Mouse (Mus musculus) hindbrain, embryonic 11.5 days (tissue): ENCODE measurements around the gene Plac1. TPM values are rescaled to one million over a fixed set of nuclear protein-coding genes. Genes with fewer than 3 reads are reported as not detected.
A peak's percentile ranks its signal among the peaks of the same experiment; 100 is the strongest.
"Not testable (repeated sequence)": the region's sequence is repeated elsewhere in the genome, so short reads cannot be mapped to it uniquely, and the experiment has no call there.

Experiments used
- ATAC-seq: fragments of 200-750 bp; cut with Nextera tagmentation; 2 replicates; pipeline ENCODE4 v1.8.0; 2017; ENCODE audit warnings: mild to moderate bottlenecking, moderate TSS enrichment, moderate library complexity; ENCODE audit not compliant: low FRiP score
- DNase-seq: peaks from one replicate; pipeline ENCODE4 v3.0.0-alpha.2; 2015; ENCODE audit warnings: low spot score
- H3K27ac ChIP-seq: fragments of 300-500 bp; sonication (generic); 2 replicates; pipeline ENCODE4 v1.5.1; 2014; ENCODE audit warnings: mild to moderate bottlenecking, low read depth, low read length
- H3K27me3 ChIP-seq: fragments of 300-500 bp; sonication (generic); 2 replicates; pipeline ENCODE4 v1.6.1; 2014; ENCODE audit warnings: mild to moderate bottlenecking, low read length, moderate library complexity, mixed read lengths; ENCODE audit not compliant: control insufficient read depth, insufficient read depth
- H3K36me3 ChIP-seq: fragments of 300-500 bp; sonication (generic); 2 replicates; pipeline ENCODE4 v1.6.1; 2014; ENCODE audit warnings: mild to moderate bottlenecking, low read length, moderate library complexity, mixed read lengths; ENCODE audit not compliant: control insufficient read depth, insufficient read depth
- H3K4me1 ChIP-seq: fragments of 300-500 bp; sonication (generic); replicated peaks from 2 replicates; pipeline ENCODE4 v1.6.1; 2014; ENCODE audit warnings: low read length, mixed read lengths; ENCODE audit not compliant: control insufficient read depth, insufficient read depth
- H3K4me2 ChIP-seq: fragments of 300-500 bp; sonication (generic); replicated peaks from 2 replicates; pipeline ENCODE4 v1.6.1; 2014; ENCODE audit warnings: mild to moderate bottlenecking, low read depth, low read length
- H3K4me3 ChIP-seq: fragments of 300-500 bp; sonication (generic); 2 replicates; pipeline ENCODE4 v1.5.1; 2014; ENCODE audit warnings: low read depth, low read length
- H3K9ac ChIP-seq: fragments of 300-500 bp; sonication (generic); 2 replicates; pipeline ENCODE4 v1.6.1; 2014; ENCODE audit warnings: low read depth, low read length
- H3K9me3 ChIP-seq: fragments of 300-500 bp; sonication (generic); 2 replicates; pipeline ENCODE4 v1.6.1; 2016; ENCODE audit warnings: low read length; ENCODE audit not compliant: control insufficient read depth
- WGBS: fragments of 180-500 bp; shearing (Covaris S2); extraction: QIAGEN DNeasy Blood & Tissue Kit; methylation state at CpG from one replicate; pipeline ENCODE4 v1.1.7; 2014; 5-methylcytosine and 5-hydroxymethylcytosine counted together
- microRNA counts: library from miRNA; unstranded; fragments of <30 nt; microRNA quantifications from one replicate; lab custom pipeline; 2015
- polyA plus RNA-seq: library from polyadenylated mRNA; unstranded; fragments of >200 nt; fragmentation: Nextera tagmentation; extraction: Ambion mirVana; gene quantifications from 2 replicates; pipeline ENCODE4 v1.2.1, GENCODE M21; 2014

The Plac1 gene
- polyA plus RNA-seq, 1 experiment from 2014 or later = 1.4 TPM

DNA sequence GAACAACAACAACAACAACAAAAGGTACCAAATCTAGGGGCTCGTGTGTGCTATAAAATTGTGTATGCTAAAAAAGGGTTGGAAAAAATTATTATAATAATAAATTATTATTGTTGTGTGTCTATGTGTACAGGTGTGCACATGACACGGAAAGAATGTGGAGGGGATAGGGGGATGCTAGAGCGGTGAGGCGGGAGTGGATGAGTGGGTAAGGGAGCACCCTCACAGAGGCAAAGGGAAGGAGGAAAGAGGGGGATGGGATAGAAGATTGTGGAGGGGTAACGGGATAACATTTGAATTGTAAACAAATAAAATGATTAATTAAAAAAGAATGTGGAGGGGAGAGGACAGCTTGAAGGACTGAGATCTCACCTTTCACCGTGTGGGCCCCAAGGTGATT is 199.8 kb downstream of the Plac1 start:
- Histone ChIP-seq H3K9ac (no peak overlapping the region), H3K4me2 (no peak overlapping the region), H3K4me1 (no peaks in the 10 kb centered on the region), H3K27ac (no peak overlapping the region), H3K9me3 (no peaks in the 10 kb centered on the region), H3K27me3 (no peaks in the 10 kb centered on the region), H3K36me3 (no peaks in the 10 kb centered on the region), H3K4me3 (no peak overlapping the region)
- no peak for DNase-seq
- WGBS = 90% methylated on average over 6 of the region's 6 CpGs
- no peak for ATAC-seq

DNA sequence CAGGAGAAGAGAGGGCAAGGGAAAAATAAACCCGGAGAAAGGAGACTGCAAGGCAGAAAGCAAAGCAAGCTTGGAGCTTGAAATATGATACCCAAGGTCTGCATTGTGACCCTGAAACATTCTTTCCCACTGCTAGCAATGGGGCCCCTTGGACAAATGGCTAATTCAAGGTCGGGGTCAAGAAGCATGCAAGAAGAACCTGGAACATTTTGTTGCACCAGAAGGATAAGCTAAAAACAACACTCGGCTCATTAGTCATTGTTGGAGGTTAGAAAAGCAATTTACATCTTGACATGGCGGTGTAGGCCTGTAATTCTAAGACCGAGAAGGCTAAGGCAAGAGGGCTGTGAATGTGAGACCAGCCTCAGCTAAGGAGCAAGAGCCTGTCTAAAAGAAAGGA is 200.3 kb downstream of the Plac1 start:
- 43% methylated on average over 5 of the region's 5 CpGs for WGBS
- no peaks in the 10 kb centered on the region for H3K27me3 ChIP-seq
- H3K9me3 ChIP-seq = no peaks in the 10 kb centered on the region
- H3K36me3 ChIP-seq = no peaks in the 10 kb centered on the region
- no peak for DNase-seq
- H3K4me2 ChIP-seq = no peak overlapping the region
- H3K9ac ChIP-seq = no peak overlapping the region
- ATAC-seq = no peak
- H3K4me1 ChIP-seq = no peaks in the 10 kb centered on the region
- no peak overlapping the region for H3K27ac ChIP-seq
- H3K4me3 ChIP-seq = no peak overlapping the region

DNA sequence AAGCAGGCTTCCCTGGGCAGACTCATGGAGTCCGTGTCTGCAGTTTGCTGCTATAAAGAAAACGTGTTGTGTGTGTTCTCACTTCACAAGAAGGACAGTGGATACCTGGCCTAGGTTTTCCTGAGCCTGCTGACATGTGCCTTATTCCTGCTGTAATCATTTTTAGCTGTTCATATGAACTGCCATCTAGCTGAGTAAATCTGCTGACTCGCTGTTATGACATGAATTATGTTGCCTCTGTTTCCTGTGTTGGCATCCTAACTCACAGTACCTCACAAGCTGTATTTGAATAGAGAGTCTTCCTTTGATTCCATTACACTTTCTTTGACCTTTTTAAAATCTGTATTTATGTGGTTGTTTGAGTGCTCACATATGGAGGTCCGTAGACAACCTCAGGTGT is 201.7 kb downstream of the Plac1 start:
- DNase-seq = no peak
- H3K9me3 ChIP-seq = no peaks in the 10 kb centered on the region
- no peak overlapping the region for H3K27ac ChIP-seq
- H3K4me3 ChIP-seq = no peak overlapping the region
- WGBS = 95% methylated on average over 4 of the region's 4 CpGs
- H3K27me3 ChIP-seq = no peaks in the 10 kb centered on the region
- no peak overlapping the region for H3K4me2 ChIP-seq
- no peak overlapping the region for H3K9ac ChIP-seq
- no peaks in the 10 kb centered on the region for H3K4me1 ChIP-seq
- no peak for ATAC-seq
- no peaks in the 10 kb centered on the region for H3K36me3 ChIP-seq

DNA sequence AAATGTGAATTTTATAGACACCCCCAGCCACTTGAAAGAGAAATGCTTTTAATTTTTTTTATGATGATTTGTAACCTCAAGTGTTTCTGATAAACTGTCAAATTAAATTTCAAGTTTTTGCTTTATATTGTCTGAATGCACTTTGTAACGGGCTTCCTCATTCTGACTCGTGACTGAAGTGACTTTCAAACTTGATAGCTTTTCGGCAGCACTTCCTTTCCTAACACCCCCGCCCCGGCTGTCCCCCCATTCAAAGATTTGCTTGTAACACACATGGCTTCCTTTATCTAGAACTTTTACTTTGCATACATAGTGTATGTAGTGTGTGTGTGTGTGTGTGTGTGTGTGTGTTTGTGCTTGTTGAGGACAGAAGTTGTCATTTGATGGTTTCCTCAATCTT is 210.4 kb downstream of the Plac1 start:
- 88% methylated on average over 5 of the region's 5 CpGs for WGBS
- Histone ChIP-seq H3K4me1 (no peaks in the 10 kb centered on the region), H3K4me3 (no peak overlapping the region), H3K36me3 (no peaks in the 10 kb centered on the region), H3K27me3 (no peaks in the 10 kb centered on the region), H3K4me2 (no peak overlapping the region), H3K9ac (no peak overlapping the region), H3K27ac (no peak overlapping the region), H3K9me3 (no peaks in the 10 kb centered on the region)
- ATAC-seq = no peak
- DNase-seq = no peak

DNA sequence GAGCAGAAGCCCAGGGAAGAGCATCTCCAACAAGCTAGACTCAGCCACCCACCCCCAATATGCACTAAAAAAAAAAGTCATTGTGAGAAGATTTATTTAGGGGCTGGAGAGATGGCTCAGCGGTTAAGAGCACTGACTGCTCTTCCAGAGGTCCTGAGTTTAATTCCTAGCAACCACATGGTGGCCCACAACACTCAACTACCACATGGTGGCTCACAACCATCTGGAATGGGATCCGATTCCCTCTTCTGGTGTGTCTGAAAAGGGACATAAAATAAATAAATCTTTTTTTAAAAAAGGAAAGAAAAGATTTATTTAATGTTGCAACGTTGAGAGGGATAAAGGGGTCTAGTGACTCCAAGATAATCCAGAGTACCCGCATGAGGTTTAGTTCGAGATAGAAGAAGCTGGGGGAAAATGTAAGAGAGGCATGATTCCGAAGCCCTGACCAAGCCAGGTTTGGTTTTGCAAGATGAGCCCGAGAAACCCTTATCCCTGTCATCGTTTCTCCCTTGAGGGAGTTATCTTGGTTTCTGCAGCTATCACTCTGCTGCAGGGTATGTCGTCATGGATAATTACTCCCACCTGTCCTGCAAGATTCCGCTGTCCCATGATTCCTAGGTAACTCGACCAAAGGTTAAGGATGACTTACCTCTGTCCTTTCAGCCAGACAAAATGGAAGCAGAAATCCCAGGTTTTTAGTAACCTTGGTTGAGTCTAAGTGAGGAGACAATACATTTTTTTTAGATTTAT is 214.3 kb downstream of the Plac1 start:
- DNase-seq = no peak
- 79% methylated on average over 11 of the region's 11 CpGs for WGBS
- H3K9ac ChIP-seq = no peak overlapping the region
- H3K4me2 ChIP-seq = no peak overlapping the region
- no peak overlapping the region for H3K4me3 ChIP-seq
- no peaks in the 10 kb centered on the region for H3K9me3 ChIP-seq
- no peaks in the 10 kb centered on the region for H3K36me3 ChIP-seq
- H3K4me1 ChIP-seq = no peaks in the 10 kb centered on the region
- no peak for ATAC-seq
- H3K27me3 ChIP-seq = no peaks in the 10 kb centered on the region
- H3K27ac ChIP-seq = no peak overlapping the region

DNA sequence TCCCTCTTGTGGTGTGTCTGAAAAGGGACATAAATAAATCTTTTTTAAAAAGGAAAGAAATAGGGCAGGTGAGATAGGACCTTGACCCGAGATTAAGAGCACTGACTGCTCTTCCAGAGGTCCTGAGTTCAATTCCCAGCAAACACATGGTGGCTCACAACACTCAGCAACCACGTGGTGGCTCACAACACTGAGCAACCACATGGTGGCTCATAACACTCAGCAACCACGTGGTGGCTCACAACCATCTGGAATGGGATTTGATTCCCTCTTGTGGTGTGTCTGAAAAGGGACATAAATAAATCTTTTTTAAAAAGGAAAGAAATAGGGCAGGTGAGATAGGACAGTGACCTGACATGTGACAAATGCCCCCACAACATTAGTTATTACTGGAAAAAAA is 215.6 kb downstream of the Plac1 start:
- not testable (repeated sequence) for H3K9me3 ChIP-seq, H3K9ac ChIP-seq, H3K27ac ChIP-seq, ATAC-seq, H3K36me3 ChIP-seq, H3K4me2 ChIP-seq, H3K27me3 ChIP-seq, DNase-seq, H3K4me3 ChIP-seq, H3K4me1 ChIP-seq
- 26% methylated on average over 3 of the region's 3 CpGs for WGBS

DNA sequence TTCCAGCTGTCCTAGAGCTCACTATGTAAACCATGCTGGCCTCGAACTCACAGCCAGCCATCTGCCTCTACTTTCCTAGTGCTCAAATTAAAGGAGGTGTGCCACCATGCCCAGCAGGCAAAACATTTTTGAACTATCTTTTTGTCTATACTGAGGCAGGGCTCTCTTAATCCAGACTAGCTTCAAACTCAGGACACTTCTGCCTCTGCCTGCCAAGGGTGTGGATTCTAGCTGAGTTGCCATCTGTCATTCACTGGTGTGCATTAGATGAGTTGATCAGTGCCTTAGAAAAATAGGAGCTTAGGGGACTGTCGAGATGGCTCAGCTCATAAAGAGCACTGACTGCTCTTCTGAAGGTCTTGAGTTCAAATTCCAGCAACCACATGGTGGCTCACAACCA is 216.9 kb downstream of the Plac1 start:
- no peak overlapping the region for H3K9ac ChIP-seq
- H3K27me3 ChIP-seq = no peaks in the 10 kb centered on the region
- WGBS = 84% methylated on average over 2 of the region's 2 CpGs
- no peaks in the 10 kb centered on the region for H3K36me3 ChIP-seq
- H3K4me1 ChIP-seq = no peaks in the 10 kb centered on the region
- DNase-seq (no peak), ATAC-seq (no peak)
- H3K4me3 ChIP-seq = no peak overlapping the region
- H3K9me3 ChIP-seq = no peaks in the 10 kb centered on the region
- H3K27ac ChIP-seq = no peak overlapping the region
- H3K4me2 ChIP-seq = no peak overlapping the region

MicroRNAs encoded within 50 kb of the gene (microRNA counts, 519-probe panel; counts per million panel counts)
- 5,349 counts per million, percentile 77 among the panel's probes with 10 or more counts for microRNA mmu-miR-322 (lab: Ali Mortazavi, UCI)
- 2,982 counts per million, percentile 15 among the panel's probes with 10 or more counts for microRNA mmu-miR-351 (lab: Ali Mortazavi, UCI)
- not detected for microRNA mmu-miR-450a-3p (lab: Ali Mortazavi, UCI)
- microRNA mmu-miR-450a-5p (lab: Ali Mortazavi, UCI) = 4,983 counts per million, percentile 65 among the panel's probes with 10 or more counts
- not detected for microRNA mmu-miR-450b-3p (lab: Ali Mortazavi, UCI)
- microRNA mmu-miR-450b-5p (lab: Ali Mortazavi, UCI) = not detected
- microRNA mmu-miR-503 (lab: Ali Mortazavi, UCI) = 2,546 counts per million, percentile 9 among the panel's probes with 10 or more counts
- not detected for microRNA mmu-miR-542-3p (lab: Ali Mortazavi, UCI)
- microRNA mmu-miR-542-5p (lab: Ali Mortazavi, UCI) = not detected

Other genes with a start within 250 kb of the Plac1 start
- 7.9 and 8.0 TPM in 2 replicates for gene Fam122b, start 29.7 kb upstream of the Plac1 start, polyA plus RNA-seq
- not detected in 2 replicates for gene Fam122c, start 33.3 kb upstream of the Plac1 start, polyA plus RNA-seq
- gene Mospd1, start 130.4 kb upstream of the Plac1 start, polyA plus RNA-seq = 66.5 and 67.3 TPM in 2 replicates
- not detected in 2 replicates for gene Etd, start 194.8 kb upstream of the Plac1 start, polyA plus RNA-seq